Mouse (Mus musculus) MEL (cell line): ENCODE measurements around the gene Cyb5b. TPM values are rescaled to one million over a fixed set of nuclear protein-coding genes. Genes with fewer than 3 reads are reported as not detected.
A peak's percentile ranks its signal among the peaks of the same experiment; 100 is the strongest.

ENCODE experiments used
- DNase-seq: peaks from one replicate; pipeline ENCODE4 v3.0.0; 2011; ENCODE audit warnings: low read depth, low spot score
- H3K27ac ChIP-seq: 2 replicates; pipeline ENCODE4 v1.5.1; 2012; ENCODE audit warnings: low read depth, mild to moderate bottlenecking, control low read depth, low read length, moderate library complexity; ENCODE audit not compliant: control insufficient read depth
- H3K27me3 ChIP-seq, 2 experiments: fragments of 150-350 bp in 1 of 2; sonication (generic) in 1 of 2; 2 replicates each; pipeline ENCODE4 v1.6.1; 2012; ENCODE audit warnings: low read length in 2 of 2, mild to moderate bottlenecking in 2 of 2, improper control_type of control experiment in 1 of 2, moderate library complexity in 1 of 2; ENCODE audit not compliant: insufficient read depth in 2 of 2, control insufficient read depth in 1 of 2
- H3K36me3 ChIP-seq, 2 experiments: 2 replicates each; pipeline ENCODE4 v1.6.1; 2012 to 2014; ENCODE audit warnings: low read length in 2 of 2, improper control_type of control experiment in 1 of 2, inconsistent platforms in 1 of 2, mild to moderate bottlenecking in 1 of 2; ENCODE audit not compliant: insufficient read depth in 2 of 2, control insufficient read depth in 1 of 2
- H3K4me1 ChIP-seq, 2 experiments: fragments of 150-350 bp in 1 of 2; sonication (generic) in 1 of 2; 2 replicates each; pipeline ENCODE4 v1.6.1; 2012; ENCODE audit warnings: low read length in 2 of 2, improper control_type of control experiment in 1 of 2, mild to moderate bottlenecking in 1 of 2; ENCODE audit not compliant: insufficient read depth in 2 of 2, control insufficient read depth in 1 of 2
- H3K4me3 ChIP-seq, 2 experiments: fragments of 150-350 bp in 1 of 2; sonication (generic) in 1 of 2; 2 replicates each; pipeline ENCODE4 v1.5.1; 2012; ENCODE audit warnings: low read depth in 2 of 2, low read length in 2 of 2, mild to moderate bottlenecking in 2 of 2, moderate library complexity in 2 of 2, control low read depth in 1 of 2, improper control_type of control experiment in 1 of 2; ENCODE audit not compliant: control insufficient read depth in 1 of 2, insufficient read depth in 1 of 2
- H3K79me2 ChIP-seq: 2 replicates; pipeline ENCODE4 v1.6.1; 2012; ENCODE audit warnings: mild to moderate bottlenecking, low read length, moderate library complexity; ENCODE audit not compliant: control insufficient read depth, poor library complexity, insufficient read depth
- H3K9ac ChIP-seq: 2 replicates; pipeline ENCODE4 v1.6.1; 2012; ENCODE audit warnings: low read depth, mild to moderate bottlenecking, control low read depth, low read length, moderate library complexity; ENCODE audit not compliant: control insufficient read depth, poor library complexity, severe bottlenecking
- H3K9me3 ChIP-seq: fragments of 150-350 bp; sonication (generic); replicated peaks from 2 replicates; pipeline ENCODE4 v1.6.1; 2012; ENCODE audit warnings: mild to moderate bottlenecking, low read length, improper control_type of control experiment, moderate library complexity; ENCODE audit not compliant: insufficient read depth
- CTCF ChIP-seq, 3 experiments: IDR thresholded peaks in 2 of 3; conservative IDR thresholded peaks in 1 of 3; 2 replicates each; pipeline ENCODE4 v1.5.1; 2011 to 2012; ENCODE audit warnings: low read length in 3 of 3, low read depth in 2 of 3, mild to moderate bottlenecking in 2 of 3, improper control_type of control experiment in 1 of 3, inconsistent platforms in 1 of 3, mixed read lengths in 1 of 3, moderate library complexity in 1 of 3; ENCODE audit not compliant: control insufficient read depth in 1 of 3, insufficient read depth in 1 of 3, poor library complexity in 1 of 3, severe bottlenecking in 1 of 3
- GABPA ChIP-seq: IDR thresholded peaks from 2 replicates; pipeline ENCODE4 v1.6.1; 2012; ENCODE audit warnings: low read depth, mild to moderate bottlenecking, inconsistent platforms, low read length, improper control_type of control experiment, moderate library complexity
- GATA1 ChIP-seq: IDR thresholded peaks from 2 replicates; pipeline ENCODE4 v1.6.1; 2011; ENCODE audit warnings: low read depth, low read length, improper control_type of control experiment
- JUND ChIP-seq: IDR thresholded peaks from 2 replicates; pipeline ENCODE4 v1.6.1; 2011; ENCODE audit warnings: low read depth, mild to moderate bottlenecking, improper control_type of control experiment, low read length
- MEF2A ChIP-seq: IDR thresholded peaks from 2 replicates; pipeline ENCODE4 v1.6.1; 2014; ENCODE audit warnings: low read depth, mild to moderate bottlenecking, inconsistent platforms, low read length, improper control_type of control experiment; ENCODE audit not compliant: poor library complexity, insufficient replicate concordance, severe bottlenecking; ENCODE audit errors: extremely low read depth
- POLR2A ChIP-seq, 2 experiments: IDR thresholded peaks; 2 replicates each; pipeline ENCODE4 v1.6.1; 2011 to 2012; ENCODE audit warnings: low read length in 2 of 2, mild to moderate bottlenecking in 2 of 2, control low read depth in 1 of 2, improper control_type of control experiment in 1 of 2, low read depth in 1 of 2, moderate library complexity in 1 of 2; ENCODE audit not compliant: control insufficient read depth in 1 of 2, insufficient read depth in 1 of 2, poor library complexity in 1 of 2
- POLR2AphosphoS5 ChIP-seq: IDR thresholded peaks from 2 replicates; pipeline ENCODE4 v1.6.1; 2012; ENCODE audit warnings: low read depth, borderline replicate concordance, mild to moderate bottlenecking, inconsistent platforms, low read length, moderate library complexity, mixed read lengths
- RAD21 ChIP-seq: IDR thresholded peaks from 2 replicates; pipeline ENCODE4 v1.6.1; 2011; ENCODE audit warnings: mild to moderate bottlenecking, low read depth, low read length, improper control_type of control experiment
- SMC3 ChIP-seq: IDR thresholded peaks from 2 replicates; pipeline ENCODE4 v1.6.1; 2011; ENCODE audit warnings: low read depth, low read length, improper control_type of control experiment
- TAL1 ChIP-seq: IDR thresholded peaks from 2 replicates; pipeline ENCODE4 v1.6.1; 2012; ENCODE audit warnings: mild to moderate bottlenecking, inconsistent platforms, low read length, moderate library complexity, mixed read lengths
- TBP ChIP-seq: IDR thresholded peaks from 2 replicates; pipeline ENCODE4 v1.8.0; 2011; ENCODE audit warnings: low read depth, low read length, improper control_type of control experiment
- TCF12 ChIP-seq: IDR thresholded peaks from 2 replicates; pipeline ENCODE4 v1.6.1; 2014; ENCODE audit warnings: low read depth, mild to moderate bottlenecking, inconsistent platforms, low read length, improper control_type of control experiment, moderate library complexity
- UBTF ChIP-seq: IDR thresholded peaks from 2 replicates; pipeline ENCODE4 v1.6.1; 2012; ENCODE audit warnings: low read depth, mild to moderate bottlenecking, inconsistent platforms, low read length, improper control_type of control experiment, moderate library complexity, borderline replicate concordance; ENCODE audit not compliant: insufficient read depth
- USF1 ChIP-seq: IDR thresholded peaks from 2 replicates; pipeline ENCODE4 v1.6.1; 2014; ENCODE audit warnings: low read depth, mild to moderate bottlenecking, inconsistent platforms, low read length, improper control_type of control experiment, moderate library complexity
- USF2 ChIP-seq, 2 experiments: IDR thresholded peaks; 2 replicates each; pipeline ENCODE4 v1.6.1; 2011 to 2012; ENCODE audit warnings: improper control_type of control experiment in 2 of 2, low read length in 2 of 2, borderline replicate concordance in 1 of 2, inconsistent platforms in 1 of 2, low read depth in 1 of 2, mild to moderate bottlenecking in 1 of 2; ENCODE audit not compliant: insufficient read depth in 1 of 2
- ZC3H11A ChIP-seq: IDR thresholded peaks from 2 replicates; pipeline ENCODE4 v1.6.1; 2012; ENCODE audit warnings: low read depth, mild to moderate bottlenecking, inconsistent platforms, low read length, improper control_type of control experiment
- ZKSCAN1 ChIP-seq: IDR thresholded peaks from 2 replicates; pipeline ENCODE4 v1.6.1; 2012; ENCODE audit warnings: low read depth, mild to moderate bottlenecking, inconsistent platforms, low read length, improper control_type of control experiment, moderate library complexity
- ZNF384 ChIP-seq: IDR thresholded peaks from 2 replicates; pipeline ENCODE4 v1.6.1; 2012; ENCODE audit warnings: low read depth, mild to moderate bottlenecking, inconsistent platforms, low read length, improper control_type of control experiment
- polyA plus RNA-seq, 2 experiments: library from polyadenylated mRNA; stranded (reverse) in 1 of 2; unstranded in 1 of 2; fragments of >175 nt in 1 of 2; fragments of >200 nt in 1 of 2; gene quantifications; 2 replicates each; pipeline versions ENCODE4 v1.2.1 to v1.2.4; 2012; ENCODE audit warnings: low replicate concordance in 2 of 2, low read depth in 1 of 2; ENCODE audit not compliant: insufficient read length in 2 of 2, insufficient read depth in 1 of 2, missing spikeins in 1 of 2
- total RNA-seq: library from RNA; depleted of rRNA; stranded (reverse); fragments of 300-350 nt; gene quantifications from 2 replicates; pipeline ENCODE4 v1.2.3, GENCODE M21; 2012

Cyb5b gene
- total and polyA plus RNA-seq, 3 experiments: 67.9 to 79.1 (median 69.4) TPM

GRCm38 (mm10) chr8:107118803-107119233 lies 31.6 kb upstream of the Cyb5b start:
- Histone ChIP-seq H3K4me3 (no peak overlapping the region), H3K4me1 (peaks cover 0 to 3% of the 10 kb centered on the region in 2 experiments; a peak in 1 of 4 replicates)
- TF ChIP-seq USF1 (peak; percentile 43; the same call in 1 of the 2 replicates), TCF12 (no peak)
- TF ChIP-seq, all 39 proteins: peak for 1
- no peak for DNase-seq
- Histone ChIP-seq H3K36me3 (peaks cover 0 to 16% of the 10 kb centered on the region in 2 experiments; a peak in 2 of 4 replicates), H3K79me2 (no peaks in the 10 kb centered on the region), H3K9me3 (no peaks in the 10 kb centered on the region), H3K27me3 (no peaks in the 10 kb centered on the region), H3K9ac (no peak overlapping the region), H3K27ac (no peak overlapping the region)

- peaks cover 0 to 12% of the 10 kb centered on the region in 2 experiments; a peak in 2 of 4 replicates for H3K36me3 ChIP-seq
- no peaks in the 10 kb centered on the region for H3K27me3 ChIP-seq
- H3K4me1 ChIP-seq: peaks cover 0 to 3% of the 10 kb centered on the region in 2 experiments; a peak in 1 of 4 replicates
- H3K9me3 ChIP-seq: no peaks in the 10 kb centered on the region
- TF ChIP-seq TBP (no peak), GABPA (no peak), USF2 (IDR thresholded peaks at IDR 0.05; ENCODE audit: borderline replicate concordance in 1 of 2, insufficient read depth in 1 of 2, low read depth in 1 of 2, low read length in 2 of 2) (no peak), ZKSCAN1 (no peak), TAL1 (no peak), JUND (no peak), RAD21 (no peak), MEF2A (no peak), TCF12 (no peak), GATA1 (no peak), POLR2A (IDR thresholded peaks at IDR 0.05; ENCODE audit: control insufficient read depth in 1 of 2, insufficient read depth in 1 of 2, low read depth in 1 of 2, low read length in 2 of 2, poor library complexity in 1 of 2) (no peak), ZNF384 (no peak)
- H3K9ac ChIP-seq: no peak overlapping the region
- no peak overlapping the region for H3K27ac ChIP-seq
- H3K4me3 ChIP-seq: no peak overlapping the region
- no peaks in the 10 kb centered on the region for H3K79me2 ChIP-seq
- no peak for DNase-seq
Observed at GRCm38 (mm10) chr8:107119412-107119811, 31.0 kb upstream of the Cyb5b start.

- Histone ChIP-seq H3K9ac (no peak overlapping the region), H3K79me2 (no peaks in the 10 kb centered on the region), H3K27ac (no peak overlapping the region), H3K36me3 (peaks cover 0 to 7% of the 10 kb centered on the region in 2 experiments; a peak in 2 of 4 replicates), H3K4me3 (no peak overlapping the region), H3K9me3 (no peaks in the 10 kb centered on the region), H3K4me1 (no peaks in the 10 kb centered on the region), H3K27me3 (no peaks in the 10 kb centered on the region)
- peak; percentile 45 for DNase-seq
- no peak for TF ChIP-seq USF1
- peak; percentile 59 for TF ChIP-seq SMC3
- no peak for TF ChIP-seq POLR2AphosphoS5
- TF ChIP-seq ZNF384: no peak
- TF ChIP-seq UBTF: no peak
- peak; percentile 54 for TF ChIP-seq RAD21
- TF ChIP-seq POLR2A (IDR thresholded peaks at IDR 0.05; ENCODE audit: control insufficient read depth in 1 of 2, insufficient read depth in 1 of 2, low read depth in 1 of 2, low read length in 2 of 2, poor library complexity in 1 of 2): no peak
- TF ChIP-seq ZC3H11A: peak; percentile 27
- TF ChIP-seq CTCF (IDR thresholded peaks at IDR 0.05 in 2 of 3, conservative IDR thresholded peaks at IDR 0.05 in 1 of 3; ENCODE audit: control insufficient read depth in 1 of 3, insufficient read depth in 1 of 3, low read depth in 2 of 3, low read length in 3 of 3, poor library complexity in 1 of 3, severe bottlenecking in 1 of 3): peak; percentile 36 to 60 (median 42)
Observed at GRCm38 (mm10) chr8:107120806-107121205, 29.6 kb upstream of the Cyb5b start.
